Mouse (Mus musculus): ENCODE measurements around the gene Fgf3. TPM values are rescaled to one million over a fixed set of nuclear protein-coding genes. Genes with fewer than 3 reads are reported as not detected.

Fgf3 gene
- polyA plus RNA-seq (2017; shearing (Covaris generic)): not detected

DNA sequence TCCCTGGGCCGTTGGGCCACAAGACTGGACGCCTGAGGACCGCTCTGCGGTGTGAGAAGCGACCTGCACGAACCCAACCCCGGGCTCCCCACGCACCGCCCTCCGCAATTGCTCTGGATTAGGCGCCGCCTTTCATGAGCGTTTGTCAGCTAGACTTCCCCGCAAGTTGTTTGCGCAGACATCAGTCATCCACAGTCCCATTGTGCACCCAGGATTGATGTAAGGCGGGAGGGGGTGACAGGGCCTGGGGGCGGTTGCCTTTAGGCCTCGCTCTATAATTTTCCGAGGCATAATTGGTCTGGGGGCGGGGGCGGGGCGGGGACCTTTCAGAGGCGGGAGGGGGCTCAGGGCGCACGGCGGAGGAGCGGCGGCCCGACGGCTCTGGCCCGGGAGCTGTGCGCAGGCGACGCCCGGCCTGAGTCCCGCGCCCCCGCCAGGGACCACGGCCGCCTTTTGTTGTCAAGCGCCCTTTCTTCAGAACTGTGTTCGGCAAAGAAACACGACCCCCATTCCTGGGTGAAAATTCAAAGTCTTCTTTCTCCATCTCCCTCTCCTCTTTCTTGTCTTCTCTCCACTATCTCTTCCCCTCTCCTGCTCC is at the start of gene Fgf3:
Gene Fgf3 (plus strand): TSS at position 193 of the 598 bp plus-strand sequence.
- ATAC-seq: no peak

DNA sequence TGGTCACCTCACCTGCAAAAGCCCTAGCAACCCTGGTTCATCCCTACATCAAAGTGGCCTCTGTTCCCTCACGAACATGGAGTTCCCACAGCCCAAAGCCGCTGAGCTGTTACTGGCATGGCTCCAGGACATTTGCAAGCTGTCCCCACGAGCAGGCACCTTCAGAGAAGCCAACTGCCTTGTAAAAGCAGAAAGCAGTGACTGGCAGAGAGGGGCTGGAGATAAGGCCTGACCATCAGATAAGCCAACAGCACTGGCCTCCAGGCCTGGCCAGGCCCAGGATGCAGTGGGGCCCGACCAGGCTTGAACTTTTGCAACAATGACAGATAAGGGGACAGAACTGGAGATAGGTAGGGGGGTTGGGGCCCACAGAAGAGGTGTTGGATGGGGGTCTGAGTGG is 49.3 kb upstream of the Fgf3 start:
- no peak for ATAC-seq

DNA sequence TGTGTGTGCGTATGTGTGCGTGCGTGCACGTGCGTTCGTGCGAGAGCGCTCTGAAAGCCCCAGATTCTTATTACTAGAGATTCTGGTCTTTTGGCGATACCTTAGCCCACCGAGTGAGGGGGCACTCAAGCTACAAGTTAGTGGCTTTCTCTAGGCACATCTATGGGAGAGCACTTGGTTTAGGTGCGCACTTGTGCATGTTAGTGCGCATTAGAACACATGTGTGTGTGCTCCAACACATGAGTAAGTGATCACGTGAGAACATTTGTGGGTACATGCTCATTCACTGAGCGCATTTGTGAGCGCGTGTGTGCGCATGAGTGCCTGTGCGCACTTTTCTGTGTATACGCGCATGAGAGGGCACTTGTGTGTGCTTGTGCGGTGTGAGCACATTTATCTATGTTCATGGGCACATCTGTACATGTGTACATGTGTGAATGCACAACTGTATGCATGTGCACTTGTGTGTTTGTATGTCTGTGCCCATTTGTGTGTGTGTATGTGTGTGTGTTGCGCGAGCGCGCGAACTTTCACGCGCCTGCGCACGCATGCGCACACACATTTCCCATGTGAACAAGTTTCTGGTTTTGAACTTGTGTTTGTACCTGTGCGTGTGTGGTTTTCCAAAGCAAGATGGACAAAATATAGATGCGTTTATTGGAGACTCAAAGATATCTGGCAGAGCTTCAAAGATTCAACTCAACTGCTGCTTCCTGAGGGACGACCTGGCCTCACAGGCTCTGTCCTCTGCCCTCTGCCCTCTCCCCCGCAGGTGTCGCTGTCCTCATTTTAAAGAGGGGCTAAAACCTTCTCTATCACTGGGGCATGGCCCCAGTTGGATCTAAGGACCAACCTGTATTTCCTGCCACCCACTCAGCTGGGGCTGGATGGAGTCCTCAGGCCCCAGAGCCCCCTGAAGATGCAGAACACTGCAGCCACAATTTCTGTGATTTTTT is 48.0 kb upstream of the Fgf3 start:
- ATAC-seq: no peak

DNA sequence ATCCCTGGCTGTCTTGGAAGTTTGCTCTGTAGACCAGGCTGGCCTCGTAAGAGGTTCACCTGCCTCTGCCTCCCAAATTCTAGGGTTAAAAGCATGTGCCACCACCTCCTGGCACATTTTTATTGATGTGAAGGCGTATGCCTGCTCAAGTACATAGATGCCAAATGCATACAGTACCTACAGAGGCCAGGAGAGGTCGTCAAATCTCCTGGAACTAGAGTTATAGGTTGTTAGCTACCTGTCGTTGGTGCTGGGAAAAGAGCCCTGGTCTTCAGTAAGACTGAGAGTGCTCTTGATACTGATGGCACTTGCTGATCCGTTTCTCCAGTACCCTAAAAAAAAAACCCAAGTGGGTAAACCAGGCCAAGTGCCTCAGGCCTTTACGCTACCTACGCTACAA is 46.5 kb upstream of the Fgf3 start:
- ATAC-seq: no peak

DNA sequence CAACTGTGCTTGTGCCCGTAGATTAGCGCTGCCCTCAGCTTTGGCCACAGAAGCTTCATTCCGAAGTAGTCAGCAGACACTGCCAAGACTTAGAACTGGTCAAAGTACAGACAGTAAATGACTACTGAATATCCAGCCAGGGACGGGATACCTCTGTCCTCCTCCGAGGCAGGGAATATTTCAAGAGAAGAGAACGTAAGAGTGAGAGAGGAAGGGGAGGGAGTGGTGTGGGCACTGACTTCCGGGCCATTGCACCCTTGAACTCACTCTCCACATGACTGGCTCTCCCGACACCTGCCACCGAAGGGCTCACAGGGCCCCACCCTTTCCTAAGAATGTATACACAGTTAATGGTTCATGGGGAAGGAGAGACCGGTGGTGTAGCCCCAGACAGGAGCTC is 44.6 kb upstream of the Fgf3 start:
- ATAC-seq: no peak

DNA sequence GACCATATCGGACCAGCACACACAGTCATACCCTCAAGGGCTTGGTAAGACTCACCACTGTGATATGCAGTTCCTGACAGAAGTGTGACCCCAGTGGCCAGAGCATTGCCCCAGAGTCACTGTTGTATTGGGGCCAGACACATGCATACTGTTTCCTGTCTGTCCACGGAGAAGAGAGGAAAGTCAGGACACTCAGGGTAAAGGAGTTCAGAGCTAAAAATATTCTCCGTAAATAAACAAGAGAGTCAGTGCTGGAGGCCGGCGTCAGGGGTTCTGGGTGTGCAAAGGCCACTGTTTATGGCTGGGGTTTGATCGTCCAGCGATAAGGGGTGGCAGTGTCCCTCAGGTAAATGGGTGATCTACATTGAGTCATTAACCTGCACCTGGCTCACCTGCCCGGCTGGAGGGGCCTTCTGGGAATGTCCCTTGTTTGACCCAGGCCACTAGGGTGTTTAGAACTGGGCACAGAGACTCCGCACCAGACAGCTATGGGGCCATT is 41.9 kb upstream of the Fgf3 start:
- no peak for ATAC-seq

DNA sequence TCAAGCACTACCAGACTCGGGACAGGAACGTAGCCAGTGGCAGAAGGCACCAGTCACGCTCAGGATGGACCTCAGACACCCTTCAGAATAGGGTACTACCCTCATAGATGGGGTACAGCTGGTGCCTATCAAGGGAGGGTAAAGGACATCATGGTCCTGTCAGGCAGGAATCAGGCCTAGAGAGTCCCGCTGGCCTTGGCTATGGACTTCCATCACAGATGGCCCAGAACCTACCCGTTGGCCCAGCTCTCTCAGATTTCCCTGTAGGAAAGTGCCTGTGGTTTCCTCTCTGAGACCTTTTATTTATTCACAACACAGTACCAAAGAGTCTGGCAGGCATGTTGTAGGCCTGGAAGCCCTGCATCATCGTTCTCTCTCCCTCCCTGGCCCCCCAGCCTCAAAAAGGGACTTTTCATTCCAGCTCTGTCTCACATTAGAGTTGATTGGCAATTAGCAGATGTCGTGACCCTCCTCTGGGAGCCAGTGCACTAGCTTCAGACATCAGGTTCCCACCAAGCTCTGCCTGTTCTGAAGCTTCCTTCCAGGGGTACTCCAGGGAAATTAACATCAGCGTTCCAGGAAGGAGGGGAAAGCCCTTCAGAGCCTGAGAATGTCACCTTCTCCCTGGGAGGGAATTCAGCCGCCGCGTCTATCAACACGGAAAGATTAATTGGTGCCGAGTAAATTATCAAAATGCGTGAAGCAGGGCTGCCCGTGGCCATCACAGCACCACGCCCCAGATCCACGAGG is 40.7 kb upstream of the Fgf3 start:
- no peak for ATAC-seq

DNA sequence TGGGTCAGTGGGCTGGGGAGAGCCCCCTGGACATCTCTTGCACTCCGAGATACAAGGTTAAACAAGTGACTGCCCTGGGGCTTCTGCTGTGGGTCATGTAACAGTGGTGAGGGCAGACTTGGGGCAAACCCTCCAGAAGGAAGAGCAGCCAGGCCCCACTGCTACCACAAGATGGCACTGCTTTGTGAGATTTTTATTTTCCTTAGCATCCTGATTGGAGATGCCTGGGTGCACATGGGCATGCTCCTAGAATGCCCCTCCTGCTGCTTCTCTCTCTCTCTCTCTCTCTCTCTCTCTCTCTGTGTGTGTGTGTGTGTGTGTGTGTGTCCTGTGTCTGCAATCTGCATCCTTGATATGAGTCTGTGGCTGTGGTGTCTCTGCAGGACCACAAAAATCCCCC is 39.4 kb upstream of the Fgf3 start:
- no peak for ATAC-seq

DNA sequence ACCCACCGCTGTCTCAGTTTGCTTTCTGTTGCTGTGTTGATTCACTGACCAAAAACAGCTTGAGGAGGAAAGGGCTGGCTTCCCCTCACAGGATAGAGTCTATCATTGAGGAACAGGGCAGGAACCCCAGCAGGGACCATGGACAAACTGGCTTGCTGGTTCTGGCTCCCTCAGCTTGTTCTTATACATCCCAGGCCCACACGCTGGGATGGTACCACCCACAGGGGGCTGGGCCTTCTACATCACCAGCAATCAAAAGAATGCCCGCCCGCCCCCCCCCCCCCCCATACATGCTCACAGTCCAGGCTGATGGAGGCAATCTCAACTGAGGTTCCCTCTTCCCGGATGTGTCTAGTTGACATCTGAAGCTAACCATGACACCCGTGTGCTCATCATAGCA is 30.8 kb upstream of the Fgf3 start:
- no peak for ATAC-seq

DNA sequence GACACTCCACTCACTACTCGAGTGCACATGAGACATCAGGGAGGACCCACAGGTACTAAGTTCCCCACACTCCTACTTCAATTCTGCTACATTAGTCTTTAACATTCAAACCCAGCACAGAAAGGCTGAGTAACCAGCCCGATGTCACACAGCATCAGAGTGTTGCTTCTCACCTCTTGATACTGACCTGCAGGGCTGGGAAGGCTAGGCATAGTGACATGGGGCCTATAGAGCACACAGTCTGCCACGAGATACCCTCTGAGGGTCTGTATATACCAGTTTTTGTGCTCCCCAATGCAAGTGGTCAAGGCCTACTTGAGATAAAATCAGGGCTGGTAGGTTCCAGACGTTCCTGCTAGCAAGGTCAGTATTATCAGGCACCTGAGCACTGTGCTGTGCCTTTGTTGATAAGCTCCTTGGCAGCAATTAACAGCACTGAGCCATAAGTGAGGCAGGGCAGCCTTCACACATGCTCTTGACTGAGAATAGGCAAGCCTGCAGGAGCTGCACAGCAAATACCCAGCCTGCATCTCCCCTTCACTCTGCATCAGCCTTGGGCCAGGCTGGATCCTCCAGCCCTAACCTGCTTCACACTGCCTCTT is 29.8 kb upstream of the Fgf3 start:
- ATAC-seq: no peak

DNA sequence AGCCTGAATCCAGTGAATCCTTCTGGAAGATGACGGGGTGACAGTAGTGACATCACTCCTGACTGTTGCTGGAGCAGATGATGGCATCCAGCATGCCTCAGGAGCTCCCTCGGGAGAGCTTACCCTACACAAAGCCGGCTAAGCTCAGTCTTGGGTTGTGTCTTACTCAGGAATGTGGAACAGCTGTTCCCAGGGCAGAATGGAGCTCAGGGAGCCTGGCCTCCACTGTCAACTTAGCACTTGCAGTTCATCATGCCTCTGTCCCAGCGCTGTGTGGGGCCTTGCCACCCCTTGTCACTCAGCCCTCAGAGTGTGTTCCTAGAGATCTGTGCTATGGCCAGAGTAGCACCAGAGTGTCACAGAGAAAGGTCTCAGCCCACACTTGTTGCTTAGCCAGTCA is 26.4 kb upstream of the Fgf3 start:
- no peak for ATAC-seq

DNA sequence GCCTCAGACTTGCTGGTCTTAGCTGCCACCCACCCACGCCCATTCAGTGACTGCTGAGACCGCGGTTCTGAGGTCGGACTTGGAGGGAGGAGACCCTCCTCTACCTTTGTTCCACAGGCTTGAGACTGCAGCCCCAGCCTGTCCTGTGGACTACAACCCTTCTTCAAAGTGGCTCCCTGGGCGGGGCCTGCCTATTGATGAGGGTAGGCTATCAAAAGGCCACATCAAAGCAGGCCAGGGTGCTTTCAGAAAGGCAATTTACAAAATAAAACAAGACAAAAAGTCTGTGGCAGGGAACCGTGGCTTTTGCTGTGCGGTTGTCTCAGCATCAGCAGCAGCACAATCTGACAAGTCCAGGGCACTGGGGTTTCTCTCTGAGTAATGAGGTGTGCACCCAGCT is 16.0 kb upstream of the Fgf3 start:
- no peak for ATAC-seq

DNA sequence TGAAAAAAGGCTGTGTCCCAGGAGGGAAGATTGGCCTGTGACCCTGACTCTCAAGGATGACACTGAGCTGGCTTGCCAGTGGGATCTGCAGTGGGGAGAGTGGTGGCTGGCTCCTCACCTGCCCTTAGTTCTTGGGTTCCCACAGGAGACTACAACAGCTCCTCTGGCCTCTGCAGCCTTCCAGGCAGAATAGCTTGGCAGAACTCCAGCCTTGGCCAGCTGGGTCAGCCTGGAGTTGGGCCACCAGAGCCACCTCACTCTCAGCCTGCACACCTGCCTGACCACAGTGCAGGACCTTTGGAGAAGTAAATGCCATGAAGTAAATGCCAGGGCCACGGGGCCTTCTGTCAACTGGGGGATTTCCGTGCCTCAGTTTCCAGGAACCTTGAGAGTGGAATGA is 13.9 kb upstream of the Fgf3 start:
- ATAC-seq: no peak

DNA sequence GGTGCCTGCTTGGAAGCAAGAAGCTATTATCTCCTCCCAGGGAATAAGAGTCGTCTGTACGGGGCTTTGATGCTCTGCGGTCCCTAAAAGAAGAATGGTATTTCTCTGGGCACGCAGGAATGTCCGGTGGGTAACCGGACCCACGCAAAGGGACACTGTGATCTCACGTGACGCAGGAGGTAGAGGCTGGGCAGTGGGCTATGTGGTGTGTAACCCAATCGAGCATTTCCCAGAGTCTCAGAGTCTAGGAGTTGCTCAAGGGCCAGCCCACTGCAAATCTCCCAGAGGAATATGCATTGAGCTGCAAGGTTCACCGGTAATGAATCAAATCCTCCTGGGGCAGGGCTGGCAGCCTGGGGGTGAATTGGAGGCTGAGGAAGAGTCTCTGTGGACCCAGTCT is 9.5 kb upstream of the Fgf3 start:
- no peak for ATAC-seq

DNA sequence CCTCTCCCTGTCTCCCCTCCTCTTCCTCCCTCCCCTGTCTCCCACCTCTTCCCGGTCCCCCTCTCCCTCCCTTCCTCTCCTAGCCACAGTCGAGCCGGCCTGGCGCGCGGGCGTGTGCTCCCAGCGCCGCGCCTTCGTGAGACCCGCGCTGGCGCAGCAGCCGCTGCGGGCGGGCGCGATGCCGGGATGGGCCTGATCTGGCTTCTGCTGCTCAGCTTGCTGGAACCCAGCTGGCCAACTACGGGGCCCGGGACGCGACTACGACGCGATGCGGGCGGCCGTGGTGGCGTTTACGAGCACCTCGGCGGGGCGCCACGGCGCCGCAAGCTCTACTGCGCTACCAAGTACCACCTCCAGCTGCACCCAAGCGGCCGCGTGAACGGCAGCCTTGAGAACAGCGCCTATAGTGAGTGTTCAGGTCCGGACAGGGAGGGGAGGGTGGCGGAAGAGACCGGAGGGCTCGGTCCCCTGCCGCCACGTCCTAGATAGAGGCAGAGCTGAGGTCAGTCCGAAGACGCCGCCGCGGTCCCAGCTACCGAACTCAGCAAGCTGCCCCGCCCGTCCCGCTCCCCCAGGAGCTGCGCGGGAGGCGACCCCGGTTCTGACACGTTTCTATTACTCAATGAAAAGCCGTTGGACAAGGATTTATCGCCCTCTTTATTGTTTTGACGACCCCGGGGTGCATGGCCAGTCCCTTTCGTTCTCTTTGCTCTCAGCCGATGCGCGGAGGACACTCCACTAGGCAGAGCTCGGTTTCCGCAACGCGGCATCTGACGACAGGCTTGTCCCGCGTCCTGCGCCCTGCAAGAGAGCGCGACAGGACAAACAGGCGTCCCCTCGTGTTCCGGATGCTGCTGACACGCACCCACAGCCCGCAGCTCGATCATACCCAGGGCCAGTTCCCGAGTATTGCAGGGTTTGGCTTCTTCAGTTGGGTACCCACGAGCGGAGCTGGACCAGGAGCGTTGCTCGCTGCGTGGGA is 930 bp downstream of the Fgf3 start:
- no peak for ATAC-seq

DNA sequence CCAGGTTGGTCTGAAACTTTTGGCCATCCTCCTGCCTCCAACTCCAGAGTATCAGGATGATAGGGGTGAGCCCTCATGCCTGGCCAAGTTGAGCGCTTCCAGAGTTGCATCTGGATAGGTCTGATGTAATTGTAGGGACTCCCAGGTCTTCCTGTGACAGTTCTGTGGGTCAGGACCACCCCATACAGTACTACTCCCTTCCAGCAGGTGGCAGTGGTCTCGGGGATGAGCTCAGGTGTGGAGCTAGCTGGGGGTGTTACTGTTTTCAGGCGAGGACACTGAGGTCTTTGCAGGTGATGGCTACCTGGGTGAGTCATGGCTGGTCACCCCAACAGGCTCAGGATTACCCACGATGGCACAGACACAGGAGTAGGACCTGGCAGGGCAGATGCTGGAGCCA is 8.3 kb downstream of the Fgf3 start:
- ATAC-seq: no peak

DNA sequence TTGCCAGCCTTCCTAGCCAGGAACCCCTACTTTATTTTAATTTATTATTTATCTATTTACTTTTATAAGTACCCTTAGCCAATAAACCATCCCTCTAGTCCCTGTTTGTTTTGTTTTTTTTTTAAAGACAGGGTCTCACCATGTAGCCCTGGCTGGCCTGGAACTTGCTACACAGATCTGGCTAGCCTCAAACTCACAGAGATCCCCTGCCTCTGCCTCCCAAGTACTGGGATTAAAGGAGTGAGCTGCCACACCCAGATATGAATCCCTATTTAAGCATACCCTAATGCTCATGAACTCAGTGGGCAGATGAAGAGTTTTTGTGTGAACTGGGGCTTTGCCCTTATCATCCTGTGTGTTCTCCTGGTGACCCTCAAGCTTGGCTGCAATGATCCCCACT is 9.2 kb downstream of the Fgf3 start, which contains the start of gene Fgf4:
Gene Fgf4 (plus strand): TSS at position 301 of the 400 bp plus-strand sequence.
- ATAC-seq: no peak

DNA sequence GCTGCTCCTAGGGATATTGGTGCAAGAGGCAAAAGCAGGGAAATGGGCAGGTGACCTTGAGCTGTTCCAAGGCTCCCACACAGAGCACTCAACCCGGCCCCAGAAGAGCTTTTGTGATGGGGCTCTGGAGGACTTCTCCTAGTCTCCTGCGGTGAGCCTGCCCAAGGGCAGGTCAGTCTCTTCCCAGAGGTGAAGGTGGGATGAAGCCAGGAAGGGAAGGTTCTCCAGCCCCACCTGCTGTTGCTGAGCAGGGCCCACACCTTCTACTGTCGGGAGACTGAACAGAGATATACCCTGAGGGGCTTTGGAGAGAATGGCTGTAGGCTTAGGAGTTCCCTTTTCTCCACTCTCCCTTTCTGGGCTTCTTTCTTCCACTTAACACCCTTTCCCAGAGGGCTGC is 13.4 kb downstream of the Fgf3 start:
- ATAC-seq: no peak

DNA sequence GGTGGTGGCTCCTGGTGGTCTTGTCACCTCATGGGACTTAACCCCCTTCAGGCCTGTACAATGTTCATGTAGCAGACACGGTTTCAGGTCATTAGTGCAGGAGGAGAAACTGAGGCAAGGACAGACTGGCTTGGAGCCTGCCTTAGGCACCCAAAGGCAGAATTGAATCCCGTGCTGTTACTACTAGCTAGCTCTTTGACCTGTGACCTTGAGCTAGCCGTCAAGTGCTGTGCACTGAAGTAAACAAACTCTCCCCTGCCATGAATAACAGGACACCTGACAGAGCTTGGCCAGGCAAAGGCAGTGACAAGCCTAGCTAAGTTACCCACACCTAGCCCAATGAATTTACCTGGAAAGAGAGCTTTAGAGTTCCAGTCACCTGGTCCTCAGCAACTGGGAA is 17.1 kb downstream of the Fgf3 start:
- ATAC-seq: no peak

DNA sequence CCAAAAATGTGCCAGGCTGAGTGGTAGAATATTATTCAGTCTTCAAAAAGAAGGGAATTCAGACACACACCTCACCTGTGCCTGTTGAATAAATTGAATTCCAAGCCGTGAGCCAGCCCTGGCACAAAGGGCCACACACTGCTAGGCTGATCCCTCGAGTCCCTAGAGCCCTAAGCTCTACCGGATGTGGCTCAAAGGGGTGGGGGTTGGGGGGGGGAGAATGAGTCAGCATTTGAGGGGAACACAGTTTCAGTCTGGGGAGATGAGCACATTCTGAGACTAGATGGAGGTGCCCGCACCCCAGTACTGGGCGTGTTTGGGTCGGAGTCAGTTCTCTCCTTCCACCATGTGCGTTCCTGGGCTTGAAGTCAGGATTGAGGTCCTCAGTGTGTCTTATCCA is 19.3 kb downstream of the Fgf3 start:
- no peak for ATAC-seq

DNA sequence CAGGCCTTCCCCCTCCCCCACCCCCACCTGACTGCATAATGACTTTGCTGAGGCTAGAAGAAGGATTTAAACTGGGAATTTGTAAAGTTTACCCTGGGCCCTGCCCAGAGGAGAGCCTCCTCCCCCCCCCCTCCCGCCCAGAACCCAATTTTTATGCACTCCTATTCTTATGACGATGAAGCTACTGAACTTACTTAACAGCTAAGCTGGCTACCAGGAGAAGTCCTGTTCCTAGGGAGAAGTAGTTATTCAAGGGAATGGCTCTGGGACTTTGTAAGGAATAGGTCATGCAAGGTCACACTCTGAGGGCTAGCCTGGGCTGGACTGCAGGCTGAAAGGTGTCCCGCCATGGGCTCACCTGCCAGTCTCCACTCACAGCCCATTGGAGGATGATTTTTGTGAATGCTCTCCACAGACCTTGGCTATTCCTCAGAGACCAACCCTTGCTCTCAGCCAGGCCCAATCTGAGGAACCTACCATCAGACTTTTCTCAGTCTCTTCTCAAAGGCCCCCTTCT is 20.0 kb downstream of the Fgf3 start:
- ATAC-seq: no peak

Data from activated CD4-positive, CD25-positive, alpha-beta regulatory T cell, adult 4 months (primary cell).